20 mouse cellular contexts compared by ENCODE assay signal in genomic region chr16:81774626-81775025, GRCm38 (mm10).
A peak's percentile ranks its signal among the peaks of the same experiment; 100 is the strongest.
DNase-seq lines count a peak whose midpoint lies in the region; ATAC-seq lines count a peak whose summit lies in the region.
"Had no signal": no experiment of that assay in that cellular context is flagged by ENCODE, and none has a peak within 500 bp of the region (broad histone marks: within the 10 kb centered on the region; RNA-seq: fewer than 3 reads in every experiment).

No protein-coding gene starts in this region.

- no peak overlapping the region for H3K4me3 ChIP-seq in limb, embryonic 11.5 days (ENCODE audit: low read depth, low read length)
- no peak overlapping the region for H3K4me3 ChIP-seq in forebrain, embryonic 12.5 days (replicated peaks)
- no peak overlapping the region for H3K4me3 ChIP-seq in hindbrain, embryonic 11.5 days (ENCODE audit: low read depth, low read length)
- H3K4me3 ChIP-seq: embryonic facial prominence, embryonic 12.5 days had no signal

- H3K9ac ChIP-seq in limb, embryonic 11.5 days (ENCODE audit: low read length) = no peak overlapping the region
- H3K9ac ChIP-seq in forebrain, embryonic 12.5 days = no peak overlapping the region
- no peak overlapping the region for H3K9ac ChIP-seq in hindbrain, embryonic 11.5 days (ENCODE audit: low read depth, low read length)
- H3K9ac ChIP-seq: embryonic facial prominence, embryonic 12.5 days had no signal

- DNase-seq in embryo, embryonic 11 days = peak; percentile 7
- no peak for DNase-seq in embryo, embryonic 10 days (ENCODE audit: low spot score)
- peak; percentile 36 for DNase-seq in forelimb bud, embryonic 11.5 days (ENCODE audit: low read depth, low spot score)
- DNase-seq in hindlimb bud, embryonic 11.5 days (ENCODE audit: extremely low spot score, low read depth, low spot score) = peak; percentile 14
- no peak for DNase-seq in limb, embryonic 11.5 days (ENCODE audit: low spot score)
- no peak for DNase-seq in cerebellum, postnatal 4 days (ENCODE audit: low spot score in 2 of 2)
- no peak for DNase-seq in hindbrain, embryonic 11.5 days (ENCODE audit: low spot score)
- DNase-seq: adrenal gland, adult 2 months; adrenal gland, postnatal 10 days; adrenal gland, postnatal 25 days; cerebellum, adult 11 months; cerebellum, adult 18-20 months; cerebellum, adult 8-10 months; cerebellum, adult 9-11 months; cerebellum, postnatal 14 days; cerebellum, postnatal 36 days had no signal

- ATAC-seq in limb, embryonic 11.5 days (ENCODE audit: insufficient number of reproducible peaks, low FRiP score, low TSS enrichment, low read depth) = 0 out of 2 replicates have a peak, but pooled peaks have one; percentile 78
- ATAC-seq in forebrain, embryonic 12.5 days (ENCODE audit: low FRiP score) = no peak
- no peak for ATAC-seq in hindbrain, embryonic 11.5 days (ENCODE audit: low FRiP score)
- ATAC-seq: forebrain, embryonic 14.5 days; forebrain, embryonic 16.5 days had no signal

- no peaks in the 10 kb centered on the region for H3K4me1 ChIP-seq in limb, embryonic 11.5 days (ENCODE audit: control insufficient read depth, insufficient read depth, low read length)
- no peaks in the 10 kb centered on the region for H3K4me1 ChIP-seq in forebrain, embryonic 12.5 days
- H3K4me1 ChIP-seq in hindbrain, embryonic 11.5 days (replicated peaks; ENCODE audit: control insufficient read depth, insufficient read depth, low read length) = no peaks in the 10 kb centered on the region
- H3K4me1 ChIP-seq: embryonic facial prominence, embryonic 12.5 days had no signal

- H3K27ac ChIP-seq in limb, embryonic 11.5 days (replicated peaks; ENCODE audit: low read depth, low read length) = no peak overlapping the region
- H3K27ac ChIP-seq in forebrain, embryonic 12.5 days = no peak overlapping the region
- H3K27ac ChIP-seq in hindbrain, embryonic 11.5 days (ENCODE audit: low read depth, low read length) = no peak overlapping the region
- H3K27ac ChIP-seq: embryonic facial prominence, embryonic 12.5 days had no signal

- H3K4me2 ChIP-seq in limb, embryonic 11.5 days (ENCODE audit: low read depth, severe bottlenecking) = no peak overlapping the region
- H3K4me2 ChIP-seq in forebrain, embryonic 12.5 days = no peak overlapping the region
- no peak overlapping the region for H3K4me2 ChIP-seq in hindbrain, embryonic 11.5 days (replicated peaks; ENCODE audit: low read depth, low read length)
- H3K4me2 ChIP-seq: embryonic facial prominence, embryonic 12.5 days had no signal

- H3K36me3 ChIP-seq in limb, embryonic 11.5 days (ENCODE audit: control insufficient read depth, insufficient read depth, low read length) = no peaks in the 10 kb centered on the region
- H3K36me3 ChIP-seq in forebrain, embryonic 12.5 days (replicated peaks) = no peaks in the 10 kb centered on the region
- no peaks in the 10 kb centered on the region for H3K36me3 ChIP-seq in hindbrain, embryonic 11.5 days (ENCODE audit: control insufficient read depth, insufficient read depth, low read length)
- H3K36me3 ChIP-seq: embryonic facial prominence, embryonic 12.5 days had no signal

- H3K27me3 ChIP-seq in limb, embryonic 11.5 days (ENCODE audit: control insufficient read depth, insufficient read depth, low read length) = no peaks in the 10 kb centered on the region
- H3K27me3 ChIP-seq in forebrain, embryonic 12.5 days = no peaks in the 10 kb centered on the region
- H3K27me3 ChIP-seq in hindbrain, embryonic 11.5 days (ENCODE audit: control insufficient read depth, insufficient read depth, low read length) = no peaks in the 10 kb centered on the region
- H3K27me3 ChIP-seq: embryonic facial prominence, embryonic 12.5 days had no signal

- H3K9me3 ChIP-seq in limb, embryonic 11.5 days (ENCODE audit: control insufficient read depth, low read length) = no peaks in the 10 kb centered on the region
- no peaks in the 10 kb centered on the region for H3K9me3 ChIP-seq in forebrain, embryonic 12.5 days
- H3K9me3 ChIP-seq in hindbrain, embryonic 11.5 days (ENCODE audit: control insufficient read depth, low read length) = no peaks in the 10 kb centered on the region
- H3K9me3 ChIP-seq: embryonic facial prominence, embryonic 12.5 days had no signal

Comparison
In these comparisons a context has a peak if more than half of its experiments do, and no peak if none do; other contexts are left out.
1. DNase-seq: peak in embryo, embryonic 11 days (single experiment), forelimb bud, embryonic 11.5 days (single experiment) and hindlimb bud, embryonic 11.5 days (single experiment); none in embryo, embryonic 10 days (single experiment), limb, embryonic 11.5 days (single experiment), cerebellum, postnatal 4 days (0 of 2) and hindbrain, embryonic 11.5 days (single experiment).